Mouse (Mus musculus) heart, postnatal 36 days (tissue): Measurements from ENCODE around the gene Emc6. TPM values are rescaled to one million over a fixed set of nuclear protein-coding genes. Genes with fewer than 3 reads are reported as not detected.
A peak's percentile ranks its signal among the peaks of the same experiment; 100 is the strongest.

Experiments used
- DNase-seq, 2 experiments: peaks; one replicate each; pipeline ENCODE4 v3.0.0; 2021 to 2022
- intact Hi-C: fragments of 180-260 bp; cut with DNase I; formaldehyde crosslinking; loops from one replicate; pipeline ENCODE4 v1.15.1; 2025
- total RNA-seq, 2 experiments: library from RNA; stranded (reverse); gene quantifications; 2 replicates each; pipeline ENCODE4 v1.2.3; 2021

Gene Emc6
- total RNA-seq = 10 to 100 TPM; 82.2 to 94.1 TPM

- intact Hi-C loops = loop anchor here (2.0 kb wide), 1 partner anchor 22 kb away; the partner anchor contains the start of genes Ctns and Shpk
- DNase-seq = peak; percentile 95 to 96
Observed at GRCm38 (mm10) chr11:73176608-73177508, at the start of gene Emc6, which contains the start of gene Tax1bp3. TSS of gene Emc6 (minus strand) at chr11:73177037. TSS of gene Tax1bp3 (plus strand) at chr11:73177083.

GRCm38 (mm10) chr11:73225856-73226255 is 49.0 kb upstream of the Emc6 start:
- intact Hi-C loops = no loop called here
- DNase-seq = no peak

DNA sequence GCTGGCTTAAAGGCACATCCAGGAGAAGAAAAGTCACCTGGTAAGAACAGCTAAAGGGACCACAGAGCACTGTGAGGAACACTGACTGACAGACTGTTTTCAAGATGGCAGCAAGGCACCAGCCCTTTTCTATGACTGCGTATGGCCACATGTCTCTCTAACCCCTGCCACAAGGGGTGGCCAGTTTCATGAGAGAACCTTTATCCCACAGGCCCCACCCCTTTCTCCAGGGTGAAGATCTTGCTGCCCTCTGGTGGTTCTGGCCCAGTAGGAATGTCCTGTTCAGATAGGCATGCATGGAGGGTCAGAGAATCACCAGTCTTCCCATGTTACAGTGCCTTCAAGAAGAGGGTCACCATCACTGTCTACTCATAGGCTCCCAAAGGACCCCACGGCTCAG is 47.1 kb upstream of the Emc6 start:
- intact Hi-C loops = no loop called here

DNA sequence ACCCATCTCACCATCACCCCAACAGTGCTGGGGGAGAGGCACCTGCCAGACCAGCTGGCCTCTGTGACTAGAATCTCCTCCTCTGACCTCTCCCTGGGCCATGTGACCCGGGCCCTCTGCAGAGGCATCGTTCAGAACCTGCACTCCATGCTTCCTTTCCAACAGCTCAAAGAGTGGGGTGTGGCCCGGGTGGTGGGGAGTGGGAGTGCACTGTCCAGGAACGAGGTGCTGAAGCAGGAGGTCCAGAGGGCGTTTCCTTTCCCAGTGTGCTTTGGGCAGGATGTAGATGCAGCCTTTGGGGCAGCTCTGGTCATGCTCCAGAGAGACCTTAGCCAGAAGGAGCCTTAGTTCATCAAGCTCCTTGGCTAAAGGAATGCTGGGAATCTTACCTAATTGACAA is 46.0 kb upstream of the Emc6 start:
- intact Hi-C loops = no loop called here
- DNase-seq = no peak

More for the DNA sequence above, 47.1 kb upstream of the Emc6 start:
- peak in 1 of 2 experiments; percentile 34 for DNase-seq

GRCm38 (mm10) chr11:73220651-73221050 is 43.8 kb upstream of the Emc6 start:
- no peak for DNase-seq
- intact Hi-C loops = no loop called here

GRCm38 (mm10) chr11:73219671-73220070 is 42.8 kb upstream of the Emc6 start:
- intact Hi-C loops = no loop called here

GRCm38 (mm10) chr11:73213956-73214355 is 37.1 kb upstream of the Emc6 start:
- intact Hi-C loops = no loop called here
- DNase-seq = no peak

More at GRCm38 (mm10) chr11:73219671-73220070, 42.8 kb upstream of the Emc6 start:
- no peak for DNase-seq

DNA sequence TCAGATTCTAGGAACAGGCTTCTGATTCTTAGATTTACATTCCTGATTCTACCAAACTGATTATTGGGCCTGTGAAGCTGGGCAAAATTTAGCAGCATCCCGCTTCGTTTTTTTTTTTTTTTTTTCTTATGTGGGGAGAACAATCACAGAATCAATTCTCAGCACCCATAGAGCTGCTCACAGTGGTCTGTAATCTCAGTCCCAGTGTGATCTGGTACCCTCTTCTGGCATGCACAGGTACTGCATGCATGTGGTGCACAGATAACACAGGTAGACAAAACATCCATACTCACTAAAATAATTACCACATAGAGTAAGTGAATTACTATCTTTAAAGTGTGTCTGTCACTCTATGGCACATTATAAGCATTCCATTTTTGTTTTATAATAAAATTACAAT is 30.8 kb upstream of the Emc6 start:
- DNase-seq = no peak
- intact Hi-C loops = no loop called here

DNA sequence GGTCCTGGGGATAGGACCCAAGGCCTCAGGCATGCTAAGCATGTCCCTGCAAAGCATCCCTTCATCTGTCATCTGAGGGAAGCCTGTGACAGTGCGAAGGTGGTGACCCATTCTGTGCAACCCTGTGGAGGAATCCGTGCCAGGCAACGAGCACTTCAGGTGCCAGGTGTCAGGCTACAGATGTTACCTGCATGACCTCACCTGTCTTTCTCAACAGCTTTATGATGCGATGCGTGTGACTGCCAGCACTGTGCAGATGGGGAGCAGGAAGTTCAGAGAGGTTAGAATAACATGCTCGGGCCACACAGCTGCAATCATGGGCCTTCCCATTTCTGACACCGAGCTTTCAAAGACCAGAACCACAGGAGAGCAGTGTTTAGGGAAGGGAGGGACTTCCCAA is 28.4 kb upstream of the Emc6 start:
- intact Hi-C loops = no loop called here
- DNase-seq = no peak

GRCm38 (mm10) chr11:73203895-73204294 is 27.1 kb upstream of the Emc6 start:
- no peak for DNase-seq
- intact Hi-C loops = no loop called here

DNA sequence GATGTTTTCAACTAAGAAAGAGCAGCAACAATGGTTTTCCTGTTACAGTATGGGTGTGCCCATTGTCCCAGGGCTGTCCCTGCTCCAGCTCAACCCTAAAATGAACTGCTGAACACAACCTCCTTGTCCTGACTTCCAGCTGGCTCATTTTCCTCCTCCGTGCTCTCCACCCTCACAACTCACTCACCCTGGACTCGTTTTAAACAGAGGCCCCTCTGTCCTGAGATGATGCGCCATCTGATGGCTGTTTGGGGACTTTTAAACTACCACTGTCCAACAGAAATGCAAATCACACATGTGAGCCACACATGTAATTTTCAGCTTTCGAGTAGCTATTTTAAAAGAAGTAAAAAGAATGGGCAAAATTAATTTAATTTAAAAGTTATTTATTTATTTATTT is 24.8 kb upstream of the Emc6 start:
- intact Hi-C loops = no loop called here
- peak in 1 of 2 experiments; percentile 14 for DNase-seq

DNA sequence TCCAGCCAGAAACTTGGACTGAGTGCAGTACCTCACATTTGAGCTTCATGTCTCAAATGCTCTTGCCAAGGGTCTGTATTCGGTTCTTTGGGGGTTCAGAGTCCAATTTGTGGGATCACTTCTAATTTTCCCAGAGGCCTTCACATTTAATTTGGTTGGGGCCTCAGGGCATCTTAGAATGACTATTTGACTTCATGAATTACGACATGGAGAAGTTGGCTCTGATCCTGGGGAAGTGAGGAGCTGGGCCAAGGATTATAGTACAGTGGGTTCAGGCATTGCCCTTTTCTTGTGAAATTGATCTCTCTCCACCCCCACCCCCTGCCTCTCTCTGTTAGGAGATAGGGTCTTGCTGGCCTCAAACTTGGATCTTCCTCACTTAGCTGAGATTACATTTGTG is 24.2 kb upstream of the Emc6 start:
- intact Hi-C loops = no loop called here

GRCm38 (mm10) chr11:73199879-73200278 is 23.0 kb upstream of the Emc6 start:
- intact Hi-C loops = loop anchor here (2.0 kb wide), 2 partner anchors 23 to 61 kb away; partner anchors contain the start of genes Emc6, Haspin and Tax1bp3
- no peak for DNase-seq

More for the DNA sequence above, 24.2 kb upstream of the Emc6 start:
- peak in 1 of 2 experiments; percentile 21 for DNase-seq

GRCm38 (mm10) chr11:73199230-73199712 is 22.4 kb upstream of the Emc6 start, which contains the start of gene Shpk:
TSS of gene Shpk (plus strand) at chr11:73199460.
- intact Hi-C loops = loop anchor here (2.0 kb wide), 2 partner anchors 22 to 60 kb away; partner anchors contain the start of genes Emc6, Haspin and Tax1bp3

GRCm38 (mm10) chr11:73198603-73199229 is 21.9 kb upstream of the Emc6 start, which contains the start of gene Ctns:
TSS of gene Ctns (minus strand) at chr11:73199042.
- intact Hi-C loops = loop anchor here (2.0 kb wide), 2 partner anchors 22 to 60 kb away; partner anchors contain the start of genes Emc6, Haspin and Tax1bp3
- no peak for DNase-seq

More at GRCm38 (mm10) chr11:73199230-73199712, 22.4 kb upstream of the Emc6 start, which contains the start of gene Shpk:
- DNase-seq = peak; percentile 92 to 95

GRCm38 (mm10) chr11:73198190-73198589 is 21.4 kb upstream of the Emc6 start:
- no peak for DNase-seq
- intact Hi-C loops = loop anchor here (2.0 kb wide), 2 partner anchors 21 to 59 kb away; partner anchors contain the start of genes Emc6, Haspin and Tax1bp3

GRCm38 (mm10) chr11:73194444-73194843 is 17.6 kb upstream of the Emc6 start:
- intact Hi-C loops = no loop called here
- no peak for DNase-seq

DNA sequence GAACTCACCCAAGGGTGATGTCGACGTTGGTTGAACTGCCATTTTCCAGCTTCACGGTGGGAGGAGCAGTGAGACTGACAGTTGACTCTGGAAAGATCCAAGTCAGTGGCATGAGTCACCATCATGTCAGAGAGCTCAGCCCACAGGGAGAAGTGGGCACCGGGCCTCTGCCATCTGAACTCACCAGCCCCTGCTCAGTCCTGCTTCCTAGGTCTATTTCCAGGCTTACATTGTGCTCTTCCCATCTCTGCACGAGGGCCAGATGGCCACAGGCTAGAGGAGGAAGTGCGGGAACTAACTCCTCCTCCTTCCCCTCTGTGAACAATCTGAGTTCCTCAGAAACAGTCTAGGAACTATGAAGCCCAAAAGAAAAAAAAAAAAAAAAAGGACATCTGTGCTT is 16.2 kb upstream of the Emc6 start:
- no peak for DNase-seq
- intact Hi-C loops = no loop called here

DNA sequence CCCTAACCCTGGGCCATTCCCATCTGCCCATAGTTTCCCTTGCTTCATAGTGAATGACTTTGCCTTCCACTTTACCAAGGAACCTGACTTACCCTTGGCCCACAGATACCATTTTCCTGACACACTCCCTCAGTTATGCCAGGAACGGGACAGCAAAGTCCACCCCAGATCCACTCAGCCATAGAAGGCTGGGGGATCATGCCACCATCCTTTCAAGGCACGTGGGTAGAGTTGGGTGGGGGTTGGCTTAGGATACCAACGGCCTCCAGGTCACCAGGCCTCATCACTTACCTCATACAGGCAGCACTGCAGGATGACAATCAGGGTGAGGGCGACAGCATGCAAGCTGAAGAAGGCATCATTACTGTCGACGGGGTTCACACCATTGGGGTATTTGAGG is 10.4 kb upstream of the Emc6 start:
- intact Hi-C loops = no loop called here
- no peak for DNase-seq

DNA sequence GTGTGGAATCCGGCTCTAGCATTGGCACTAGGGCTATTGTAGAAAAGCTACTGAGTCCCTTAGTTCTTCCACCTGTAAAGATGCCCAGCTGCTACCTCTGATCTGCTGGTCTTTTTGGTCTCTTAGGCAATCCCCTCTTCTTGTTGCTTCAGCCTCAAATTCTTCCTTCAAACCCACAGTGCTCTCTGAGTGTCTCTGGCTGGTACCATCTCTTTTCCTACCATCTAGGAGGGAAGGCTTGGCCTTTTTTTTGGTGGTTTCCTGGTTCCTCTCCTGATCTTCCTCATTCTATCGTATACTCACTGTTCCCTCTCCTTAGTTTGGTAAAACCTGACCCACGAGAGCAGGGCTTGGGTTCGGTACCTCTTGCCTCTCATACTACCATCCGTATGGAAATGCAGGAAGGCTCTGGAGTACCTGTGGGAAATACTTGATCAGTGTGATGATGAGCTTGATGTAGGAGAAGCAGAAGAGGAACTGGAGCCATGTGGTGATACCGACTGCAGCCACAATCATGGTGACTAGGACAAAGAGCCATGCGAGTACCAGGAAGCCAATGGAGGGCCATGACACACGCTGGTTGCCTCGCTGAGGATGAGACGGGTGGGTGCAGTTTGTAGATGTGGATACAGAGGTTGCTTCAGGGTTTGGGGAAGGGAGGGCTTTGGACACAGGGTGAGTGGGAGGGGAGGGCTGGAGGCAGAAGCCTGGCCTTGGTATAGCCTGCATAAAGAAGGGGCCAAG is 9.2 kb upstream of the Emc6 start:
- DNase-seq = no peak
- intact Hi-C loops = no loop called here
